In the genomic region with DNA sequence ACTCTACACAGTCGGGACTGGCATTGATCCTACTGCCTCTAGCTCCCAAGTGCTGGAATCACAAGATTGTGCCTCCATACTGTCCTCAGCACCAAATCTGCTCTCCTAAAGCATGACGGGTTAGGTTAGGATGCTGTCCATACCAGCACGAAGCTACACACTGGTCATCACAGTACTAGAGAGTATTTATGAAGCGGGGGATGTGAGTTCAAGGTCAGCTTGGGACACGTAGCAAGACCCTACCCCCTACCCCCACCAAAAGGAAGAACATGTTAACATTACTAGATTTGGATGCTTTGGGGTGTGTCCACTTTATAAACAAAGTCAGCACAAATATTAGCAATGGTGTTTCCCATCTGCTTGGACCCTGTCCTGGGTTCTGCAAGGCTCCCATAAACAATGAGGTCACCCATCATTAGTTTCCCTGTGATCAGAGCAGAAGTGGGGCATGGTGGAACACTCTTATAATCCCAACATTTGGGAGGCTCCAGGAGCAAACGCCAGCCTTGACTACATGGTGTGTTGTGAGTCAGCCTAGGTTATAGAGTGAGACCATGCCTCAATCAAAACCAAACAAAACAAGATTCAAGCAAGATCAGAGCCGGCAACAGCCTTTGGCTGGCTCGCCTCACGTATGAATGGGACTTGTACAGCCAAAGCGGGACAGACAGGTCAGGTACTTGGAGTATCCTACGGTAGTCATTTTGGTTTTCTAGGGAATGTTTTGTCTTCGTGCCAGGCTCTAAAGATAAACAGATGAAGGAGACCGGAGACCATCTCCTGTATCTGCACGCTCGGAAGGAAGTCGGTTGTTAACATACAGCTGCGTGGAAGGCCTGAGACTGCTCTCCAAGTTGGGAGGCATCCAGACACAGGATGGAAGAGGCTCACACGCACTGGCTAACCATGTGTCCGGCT, we compare ENCODE assay signal across 10 mouse cellular contexts. TPM values are rescaled to one million over a fixed set of nuclear protein-coding genes. Genes with fewer than 3 reads are reported as not detected.
A peak's percentile ranks its signal among the peaks of the same experiment; 100 is the strongest.
DNase-seq lines count a peak whose midpoint lies in the region; ATAC-seq and TF ChIP-seq lines count a peak whose summit lies in the region.
"Had no signal": no experiment of that assay in that cellular context is flagged by ENCODE, and none has a peak within 500 bp of the region (broad histone marks: within the 10 kb centered on the region; RNA-seq: fewer than 3 reads in every experiment).

No protein-coding gene starts in this region.

- intact Hi-C loops in gastrocnemius, adult 2 months (cut with DNase I), result no loop called here

- no peak for ATAC-seq in embryonic facial prominence, embryonic 15.5 days (ENCODE audit: insufficient number of reproducible peaks, low FRiP score, low TSS enrichment, low read depth)
- ATAC-seq: activated CD4-positive, CD25-positive, alpha-beta regulatory T cell, adult 4 months had no signal

- no peak overlapping the region for H3K9ac ChIP-seq in embryonic facial prominence, embryonic 15.5 days

- H3K4me3 ChIP-seq in gastrocnemius, adult 2 months, result no peak overlapping the region
- H3K4me3 ChIP-seq in embryonic facial prominence, embryonic 15.5 days (replicated peaks), result no peak overlapping the region

- H3K27me3 ChIP-seq in embryonic facial prominence, embryonic 15.5 days, result no peaks in the 10 kb centered on the region

- peak overlapping the region; percentile 58 for H3K27ac ChIP-seq in gastrocnemius, adult 2 months
- 0 out of 2 replicates have a peak overlapping the region, but pooled peaks have one; percentile 30 for H3K27ac ChIP-seq in embryonic facial prominence, embryonic 15.5 days (replicated peaks)

- H3K4me1 ChIP-seq in embryonic facial prominence, embryonic 15.5 days, result 0 out of 2 replicates have a peak, but pooled peaks cover 7% of the 10 kb centered on the region

- WGBS in embryonic facial prominence, embryonic 15.5 days, result 65% methylated on average over 19 of the region's 19 CpGs

- TF ChIP-seq CTCF in gastrocnemius, adult 2 months (IDR thresholded peaks at IDR 0.05), result no peak

- no peak overlapping the region for H3K4me2 ChIP-seq in embryonic facial prominence, embryonic 15.5 days (replicated peaks)

- no peak for DNase-seq in gastrocnemius, adult 2 months
- DNase-seq in gastrocnemius, adult 8-10 months (ENCODE audit: low spot score in 2 of 2), result no peak
- peak; percentile 70 for DNase-seq in kidney, postnatal 10 days
- peak; percentile 69 for DNase-seq in lung, postnatal 14 days
- no peak for DNase-seq in ovary, adult 18-20 months (ENCODE audit: low spot score)
- no peak for DNase-seq in adrenal gland, postnatal 25 days
- DNase-seq in adipocyte (ENCODE audit: low spot score), result no peak
- DNase-seq: cerebellum, postnatal 36 days had no signal

- no peaks in the 10 kb centered on the region for H3K9me3 ChIP-seq in embryonic facial prominence, embryonic 15.5 days (replicated peaks)

- H3K36me3 ChIP-seq in embryonic facial prominence, embryonic 15.5 days, result no peaks in the 10 kb centered on the region

RNA-seq across cellular contexts. Expression of gene Rac1, which starts 46.7 kb away (rescaled TPM):
- total RNA-seq in gastrocnemius, adult 2 months (2021), result 100 to 1,000 TPM; 211 to 236 TPM
- total RNA-seq in gastrocnemius, adult 8-10 months (2022), result 100 to 1,000 TPM; 211 to 247 (median 228) TPM
- polyA plus RNA-seq in embryonic facial prominence, embryonic 15.5 days (2015; fragmentation: Nextera tagmentation; extraction: Ambion mirVana), result 488 and 536 TPM in 2 replicates
- 358 and 372 TPM in 2 replicates for total RNA-seq in adrenal gland, postnatal 25 days (2021)

RNA-seq across cellular contexts. Expression of gene Cyth3, which starts 47.7 kb away (rescaled TPM):
- 10 to 100 TPM; 10.7 to 15.8 TPM for total RNA-seq in gastrocnemius, adult 2 months (2021)
- total RNA-seq in gastrocnemius, adult 8-10 months (2022), result 10 to 100 TPM in 1 of 4 experiments, 1 to 10 TPM in 3; 5.8 to 10.3 (median 9.2) TPM
- polyA plus RNA-seq in embryonic facial prominence, embryonic 15.5 days (2015; fragmentation: Nextera tagmentation; extraction: Ambion mirVana), result 61.1 and 62.0 TPM in 2 replicates
- total RNA-seq in adrenal gland, postnatal 25 days (2021), result 156 and 193 TPM in 2 replicates

Comparison
In these comparisons a context has a peak if more than half of its experiments do, and no peak if none do; other contexts are left out.
1. DNase-seq: peak in kidney, postnatal 10 days (single experiment) and lung, postnatal 14 days (single experiment); none in gastrocnemius, adult 2 months (single experiment), gastrocnemius, adult 8-10 months (0 of 2), ovary, adult 18-20 months (single experiment), adrenal gland, postnatal 25 days (single experiment) and adipocyte (single experiment).